Mouse (Mus musculus): ENCODE data around the gene 1700011L22Rik. TPM values are rescaled to one million over a fixed set of nuclear protein-coding genes. Genes with fewer than 3 reads are reported as not detected.

1700011L22Rik gene
- polyA plus RNA-seq, 1 experiment from 2014 or later, result not detected

- peaks cover 1% of the 10 kb centered on the region; the same call in 1 of the 2 replicates for H3K4me1 ChIP-seq (ENCODE audit: control insufficient read depth, insufficient read depth, low read length)
- no peak overlapping the region for H3K4me2 ChIP-seq (ENCODE audit: low read depth, low read length)
- no peaks in the 10 kb centered on the region for H3K9me3 ChIP-seq (replicated peaks; ENCODE audit: control insufficient read depth, low read length)
- no peaks in the 10 kb centered on the region for H3K27me3 ChIP-seq (ENCODE audit: control insufficient read depth, insufficient read depth, low read length)
- no peak overlapping the region for H3K27ac ChIP-seq (ENCODE audit: low read length)
- H3K36me3 ChIP-seq (ENCODE audit: control insufficient read depth, insufficient read depth), result no peaks in the 10 kb centered on the region
- 70% methylated on average over 8 of the region's 8 CpGs for WGBS
- H3K4me3 ChIP-seq (ENCODE audit: low read length), result no peak overlapping the region
- no peak overlapping the region for H3K9ac ChIP-seq (ENCODE audit: low read length)
- ATAC-seq (replicated peaks; ENCODE audit: extremely low read depth, insufficient read depth, low FRiP score), result no peak
These were observed 7.8 kb upstream of the 1700011L22Rik start for GRCm38 (mm10) chr8:79256076-79256705.

DNA sequence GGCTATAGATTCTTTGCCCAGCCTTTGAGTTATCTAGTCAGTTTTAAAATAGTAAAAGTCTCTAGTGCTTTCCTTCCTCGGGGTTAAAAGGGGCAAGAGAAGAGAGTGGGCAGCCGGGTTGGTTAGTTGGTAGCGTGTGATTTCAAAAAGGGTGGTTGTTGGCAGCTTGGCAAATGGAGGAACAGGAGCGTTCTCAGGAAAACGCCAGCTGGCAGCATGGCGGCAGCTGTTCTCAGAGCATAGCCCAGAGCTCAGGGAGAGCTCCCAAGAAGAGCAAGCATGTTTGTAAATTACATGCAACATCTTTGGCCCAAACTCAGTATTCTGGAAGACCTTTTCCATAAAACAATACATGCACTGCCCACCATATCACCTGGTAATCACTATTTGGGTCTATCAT is 5.4 kb upstream of the 1700011L22Rik start:
- H3K27ac ChIP-seq (ENCODE audit: low read length), result no peak overlapping the region
- no peaks in the 10 kb centered on the region for H3K36me3 ChIP-seq (ENCODE audit: control insufficient read depth, insufficient read depth)
- WGBS, result 81% methylated on average over 6 of the region's 6 CpGs
- H3K27me3 ChIP-seq (ENCODE audit: control insufficient read depth, insufficient read depth, low read length), result no peaks in the 10 kb centered on the region
- no peak for ATAC-seq (replicated peaks; ENCODE audit: extremely low read depth, insufficient read depth, low FRiP score)
- H3K4me2 ChIP-seq (ENCODE audit: low read depth, low read length), result no peak overlapping the region
- H3K9ac ChIP-seq (ENCODE audit: low read length), result no peak overlapping the region
- peaks cover 2% of the 10 kb centered on the region; the same call in 1 of the 2 replicates for H3K9me3 ChIP-seq (replicated peaks; ENCODE audit: control insufficient read depth, low read length)
- no peak overlapping the region for H3K4me3 ChIP-seq (ENCODE audit: low read length)
- H3K4me1 ChIP-seq (ENCODE audit: control insufficient read depth, insufficient read depth, low read length), result peaks cover 6% of the 10 kb centered on the region; the same call in 1 of the 2 replicates

DNA sequence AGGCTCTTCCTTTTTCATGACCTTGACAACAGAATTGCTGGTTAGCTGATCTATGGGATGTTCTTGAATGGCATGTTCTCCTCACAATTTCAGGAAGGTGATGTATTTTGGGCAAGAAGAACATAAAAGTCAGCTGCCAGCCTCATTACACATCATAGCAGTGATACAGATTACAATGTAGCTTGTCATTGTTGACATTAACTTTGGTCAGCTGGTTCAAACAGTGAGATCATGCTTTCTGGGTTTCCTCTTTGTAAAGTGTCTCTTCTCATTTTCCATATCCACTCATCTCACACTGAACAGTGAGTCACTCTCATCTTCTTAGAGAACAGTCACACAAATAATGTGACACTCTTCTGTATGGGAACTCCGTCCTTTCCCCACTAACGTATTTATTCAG is 4.9 kb downstream of the 1700011L22Rik start:
- Histone ChIP-seq H3K4me1 (ENCODE audit: control insufficient read depth, insufficient read depth, low read length) (peaks cover 22% of the 10 kb centered on the region), H3K4me3 (ENCODE audit: low read length) (no peak overlapping the region), H3K4me2 (ENCODE audit: low read depth, low read length) (no peak overlapping the region), H3K27ac (ENCODE audit: low read length) (no peak overlapping the region), H3K9ac (ENCODE audit: low read length) (no peak overlapping the region), H3K9me3 (replicated peaks; ENCODE audit: control insufficient read depth, low read length) (no peaks in the 10 kb centered on the region), H3K36me3 (ENCODE audit: control insufficient read depth, insufficient read depth) (no peaks in the 10 kb centered on the region), H3K27me3 (ENCODE audit: control insufficient read depth, insufficient read depth, low read length) (no peaks in the 10 kb centered on the region)
- no peak for ATAC-seq (replicated peaks; ENCODE audit: extremely low read depth, insufficient read depth, low FRiP score)
- WGBS, result 81% methylated on average over 2 of the region's 2 CpGs

GRCm38 (mm10) chr8:79239996-79240395 is 8.4 kb downstream of the 1700011L22Rik start:
- WGBS, result 68% methylated on average over 7 of the region's 7 CpGs
- Histone ChIP-seq H3K4me2 (ENCODE audit: low read depth, low read length) (no peak overlapping the region), H3K9ac (ENCODE audit: low read length) (no peak overlapping the region), H3K4me3 (ENCODE audit: low read length) (no peak overlapping the region), H3K9me3 (replicated peaks; ENCODE audit: control insufficient read depth, low read length) (no peaks in the 10 kb centered on the region), H3K27me3 (ENCODE audit: control insufficient read depth, insufficient read depth, low read length) (no peaks in the 10 kb centered on the region), H3K36me3 (ENCODE audit: control insufficient read depth, insufficient read depth) (no peaks in the 10 kb centered on the region), H3K27ac (ENCODE audit: low read length) (no peak overlapping the region), H3K4me1 (ENCODE audit: control insufficient read depth, insufficient read depth, low read length) (no peaks in the 10 kb centered on the region)
- ATAC-seq (replicated peaks; ENCODE audit: extremely low read depth, insufficient read depth, low FRiP score), result no peak

DNA sequence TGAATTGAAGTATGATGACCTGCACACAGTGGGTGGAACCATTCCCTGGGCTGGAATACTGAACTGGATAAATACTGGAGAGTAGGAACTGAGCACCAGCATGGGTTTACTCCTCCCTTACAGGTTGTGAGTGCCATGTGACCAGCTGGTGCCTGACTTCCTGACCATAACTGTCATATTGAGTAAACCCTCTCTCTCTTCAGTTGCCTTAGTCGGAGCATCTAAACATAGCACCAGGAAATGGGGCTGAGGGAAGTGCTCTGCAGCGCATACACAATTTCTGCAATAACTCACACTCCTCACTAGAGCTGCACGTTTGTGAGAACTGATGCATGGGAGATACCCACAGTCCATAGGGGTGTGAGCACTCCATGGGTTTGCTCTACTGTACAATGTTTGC is 9.1 kb downstream of the 1700011L22Rik start:
- Histone ChIP-seq H3K36me3 (ENCODE audit: control insufficient read depth, insufficient read depth) (no peaks in the 10 kb centered on the region), H3K4me3 (ENCODE audit: low read length) (no peak overlapping the region), H3K27me3 (ENCODE audit: control insufficient read depth, insufficient read depth, low read length) (no peaks in the 10 kb centered on the region), H3K4me1 (ENCODE audit: control insufficient read depth, insufficient read depth, low read length) (no peaks in the 10 kb centered on the region), H3K9me3 (replicated peaks; ENCODE audit: control insufficient read depth, low read length) (no peaks in the 10 kb centered on the region), H3K9ac (ENCODE audit: low read length) (no peak overlapping the region), H3K27ac (ENCODE audit: low read length) (no peak overlapping the region), H3K4me2 (ENCODE audit: low read depth, low read length) (no peak overlapping the region)
- ATAC-seq (replicated peaks; ENCODE audit: extremely low read depth, insufficient read depth, low FRiP score), result no peak
- WGBS, result 68% methylated on average over 3 of the region's 3 CpGs

GRCm38 (mm10) chr8:79229266-79229888 is 19.0 kb downstream of the 1700011L22Rik start:
- 85% methylated on average over 8 of the region's 8 CpGs for WGBS
- H3K9ac ChIP-seq (ENCODE audit: low read length), result no peak overlapping the region
- H3K27me3 ChIP-seq (ENCODE audit: control insufficient read depth, insufficient read depth, low read length), result no peaks in the 10 kb centered on the region
- H3K4me3 ChIP-seq (ENCODE audit: low read length), result no peak overlapping the region
- no peak overlapping the region for H3K27ac ChIP-seq (ENCODE audit: low read length)
- H3K4me2 ChIP-seq (ENCODE audit: low read depth, low read length), result no peak overlapping the region
- no peaks in the 10 kb centered on the region for H3K36me3 ChIP-seq (ENCODE audit: control insufficient read depth, insufficient read depth)
- peaks cover 4% of the 10 kb centered on the region; the same call in 1 of the 2 replicates for H3K9me3 ChIP-seq (replicated peaks; ENCODE audit: control insufficient read depth, low read length)
- no peak for ATAC-seq (replicated peaks; ENCODE audit: extremely low read depth, insufficient read depth, low FRiP score)
- no peaks in the 10 kb centered on the region for H3K4me1 ChIP-seq (ENCODE audit: control insufficient read depth, insufficient read depth, low read length)

DNA sequence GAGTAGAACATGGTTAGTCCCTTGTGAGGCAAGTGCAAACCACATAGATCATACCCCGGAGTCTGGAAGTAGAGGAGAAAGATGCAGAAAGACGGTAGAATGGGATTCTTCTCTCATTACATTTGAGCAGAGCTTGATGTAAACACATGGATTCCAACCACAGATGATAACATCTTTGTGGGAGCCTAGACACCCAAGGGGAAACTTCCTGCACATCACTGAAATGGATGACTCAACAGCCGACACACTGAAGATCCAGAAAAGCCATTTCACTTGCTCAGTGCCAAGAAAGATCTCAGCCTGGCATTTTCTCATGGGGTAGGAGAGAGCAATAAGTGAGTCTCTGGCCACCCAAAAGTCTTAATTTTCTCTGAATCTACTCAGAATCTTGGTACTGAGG is 20.5 kb downstream of the 1700011L22Rik start:
- H3K9ac ChIP-seq (ENCODE audit: low read length), result no peak overlapping the region
- peaks cover 4% of the 10 kb centered on the region; the same call in 1 of the 2 replicates for H3K9me3 ChIP-seq (replicated peaks; ENCODE audit: control insufficient read depth, low read length)
- peaks cover 2% of the 10 kb centered on the region for H3K4me1 ChIP-seq (ENCODE audit: control insufficient read depth, insufficient read depth, low read length)
- H3K4me2 ChIP-seq (ENCODE audit: low read depth, low read length), result no peak overlapping the region
- H3K4me3 ChIP-seq (ENCODE audit: low read length), result no peak overlapping the region
- H3K27me3 ChIP-seq (ENCODE audit: control insufficient read depth, insufficient read depth, low read length), result no peaks in the 10 kb centered on the region
- H3K27ac ChIP-seq (ENCODE audit: low read length), result no peak overlapping the region
- 86% methylated on average over 3 of the region's 3 CpGs for WGBS
- no peaks in the 10 kb centered on the region for H3K36me3 ChIP-seq (ENCODE audit: control insufficient read depth, insufficient read depth)
- ATAC-seq (replicated peaks; ENCODE audit: extremely low read depth, insufficient read depth, low FRiP score), result no peak

- Histone ChIP-seq H3K27me3 (ENCODE audit: control insufficient read depth, insufficient read depth, low read length) (no peaks in the 10 kb centered on the region), H3K36me3 (ENCODE audit: control insufficient read depth, insufficient read depth) (no peaks in the 10 kb centered on the region), H3K4me3 (ENCODE audit: low read length) (no peak overlapping the region), H3K27ac (ENCODE audit: low read length) (no peak overlapping the region), H3K9ac (ENCODE audit: low read length) (no peak overlapping the region), H3K4me2 (ENCODE audit: low read depth, low read length) (no peak overlapping the region), H3K9me3 (replicated peaks; ENCODE audit: control insufficient read depth, low read length) (peaks cover 4% of the 10 kb centered on the region; the same call in 1 of the 2 replicates), H3K4me1 (ENCODE audit: control insufficient read depth, insufficient read depth, low read length) (peaks cover 9% of the 10 kb centered on the region)
- 75% methylated on average over 4 of the region's 4 CpGs for WGBS
- no peak for ATAC-seq (replicated peaks; ENCODE audit: extremely low read depth, insufficient read depth, low FRiP score)
These were observed 21.2 kb downstream of the 1700011L22Rik start for GRCm38 (mm10) chr8:79227194-79227593.

DNA sequence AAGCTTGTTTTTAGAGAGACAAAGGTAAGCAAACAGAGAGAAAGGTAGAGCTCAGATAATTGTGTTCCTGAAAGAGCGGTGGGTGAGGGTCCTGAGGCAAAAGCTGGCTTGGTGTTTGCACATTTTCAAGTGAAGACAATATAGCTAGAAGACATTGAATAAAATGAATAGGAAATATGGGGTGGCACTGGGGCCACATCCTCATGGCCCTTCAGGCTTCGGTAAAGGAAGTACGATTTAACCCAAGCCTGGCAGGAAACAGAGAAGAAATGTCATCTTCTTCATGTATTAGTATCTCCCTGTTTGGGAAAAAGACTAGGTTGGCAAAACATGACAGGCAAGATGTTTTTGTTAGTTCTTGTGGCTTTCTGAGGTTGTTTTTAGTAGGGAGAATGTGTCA is 22.3 kb downstream of the 1700011L22Rik start:
- H3K36me3 ChIP-seq (ENCODE audit: control insufficient read depth, insufficient read depth), result no peaks in the 10 kb centered on the region
- peaks cover 13% of the 10 kb centered on the region for H3K4me1 ChIP-seq (ENCODE audit: control insufficient read depth, insufficient read depth, low read length)
- no peak overlapping the region for H3K4me2 ChIP-seq (ENCODE audit: low read depth, low read length)
- no peak overlapping the region for H3K27ac ChIP-seq (ENCODE audit: low read length)
- no peak overlapping the region for H3K4me3 ChIP-seq (ENCODE audit: low read length)
- no peaks in the 10 kb centered on the region for H3K27me3 ChIP-seq (ENCODE audit: control insufficient read depth, insufficient read depth, low read length)
- H3K9me3 ChIP-seq (replicated peaks; ENCODE audit: control insufficient read depth, low read length), result peaks cover 4% of the 10 kb centered on the region; the same call in 1 of the 2 replicates
- ATAC-seq (replicated peaks; ENCODE audit: extremely low read depth, insufficient read depth, low FRiP score), result no peak
- 86% methylated on average over 3 of the region's 3 CpGs for WGBS
- H3K9ac ChIP-seq (ENCODE audit: low read length), result no peak overlapping the region

Data from heart, embryonic 16.5 days (tissue).